Mouse (Mus musculus): ENCODE data around the gene Olfr616. TPM values are rescaled to one million over a fixed set of nuclear protein-coding genes. Genes with fewer than 3 reads are reported as not detected.
"Not testable (repeated sequence)": the region's sequence is repeated elsewhere in the genome, so short reads cannot be mapped to it uniquely, and the experiment has no call there.

Gene Olfr616
- polyA plus RNA-seq, 1 experiment: not detected

DNA sequence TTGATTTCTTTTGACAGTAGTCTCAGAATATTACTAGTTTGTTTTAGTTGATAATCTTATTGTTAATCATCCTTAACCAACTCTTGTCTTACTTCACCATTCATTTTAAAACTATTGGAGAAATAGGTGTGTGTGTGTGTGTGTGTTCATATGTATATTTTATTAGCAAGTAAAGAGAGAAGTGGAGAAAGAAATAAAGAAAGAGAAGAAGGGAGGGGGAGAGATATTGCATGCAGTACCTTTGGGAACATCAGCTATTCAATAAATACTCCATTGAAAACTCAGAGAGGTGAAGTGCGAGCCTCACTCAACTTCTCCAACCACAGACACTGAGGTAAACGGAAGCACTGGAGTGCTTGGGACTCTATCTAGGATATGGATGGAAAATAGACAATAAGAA, 13.2 kb downstream of the Olfr616 start, which contains the start of gene Olfr615:
Gene Olfr615, plus strand, starts transcription at position 301 of the 400 bp plus-strand sequence.
- TF ChIP-seq EP300 (IDR thresholded peaks at IDR 0.05; ENCODE audit: insufficient read depth, low read depth, low read length) (no peak), POLR2A (IDR thresholded peaks at IDR 0.05; ENCODE audit: insufficient read depth, low read length) (no peak), CTCF (IDR thresholded peaks at IDR 0.05; ENCODE audit: low read depth, low read length) (no peak)
- Histone ChIP-seq H3K9me3 (replicated peaks; ENCODE audit: control insufficient read depth, insufficient read depth, low read length, poor library complexity, severe bottlenecking) (no peaks in the 10 kb centered on the region), H3K4me3 (ENCODE audit: low read depth, low read length) (no peak within 1 kb of the TSS), H3K27me3 (ENCODE audit: control insufficient read depth, insufficient read depth, low read length, poor library complexity, severe bottlenecking) (no peaks in the 10 kb centered on the region), H3K9ac (ENCODE audit: low read depth, poor library complexity, severe bottlenecking) (no peak within 1 kb of the TSS), H3K36me3 (ENCODE audit: control insufficient read depth, insufficient read depth, low read length, poor library complexity, severe bottlenecking) (no peaks in the 10 kb centered on the region), H3K4me1 (ENCODE audit: control insufficient read depth, insufficient read depth, low read length) (no peaks in the 10 kb centered on the region), H3K27ac (ENCODE audit: insufficient read depth, low read length) (no peak within 1 kb of the TSS)

DNA sequence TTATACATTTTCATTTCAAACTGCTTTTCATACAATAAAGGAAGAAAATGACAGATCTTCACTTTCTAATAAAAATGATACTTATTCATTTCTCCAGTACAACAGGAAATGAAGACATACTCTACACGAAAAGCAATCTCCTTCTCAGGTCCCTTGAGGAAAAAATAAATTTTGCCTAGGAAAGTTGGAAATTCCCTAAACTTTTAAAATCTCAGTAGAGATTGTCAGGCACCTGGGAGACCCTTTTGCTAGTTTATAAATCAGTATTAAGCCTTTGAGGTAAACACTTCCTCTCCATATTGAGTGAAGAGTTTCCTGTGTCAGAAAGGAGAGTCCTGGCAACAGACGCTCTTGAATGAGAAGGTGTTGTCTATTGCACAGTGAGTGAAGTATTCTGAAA, 21.2 kb downstream of the Olfr616 start, which contains the start of gene Olfr613:
Gene Olfr613, plus strand, starts transcription at position 301 of the 400 bp plus-strand sequence.
- H3K27me3 ChIP-seq (ENCODE audit: control insufficient read depth, insufficient read depth, low read length, poor library complexity, severe bottlenecking): no peaks in the 10 kb centered on the region
- no peak within 1 kb of the TSS for H3K27ac ChIP-seq (ENCODE audit: insufficient read depth, low read length)
- TF ChIP-seq CTCF (IDR thresholded peaks at IDR 0.05; ENCODE audit: low read depth, low read length) (no peak), POLR2A (IDR thresholded peaks at IDR 0.05; ENCODE audit: insufficient read depth, low read length) (no peak), EP300 (IDR thresholded peaks at IDR 0.05; ENCODE audit: insufficient read depth, low read depth, low read length) (no peak)
- H3K4me1 ChIP-seq (ENCODE audit: control insufficient read depth, insufficient read depth, low read length): no peaks in the 10 kb centered on the region
- H3K36me3 ChIP-seq (ENCODE audit: control insufficient read depth, insufficient read depth, low read length, poor library complexity, severe bottlenecking): no peaks in the 10 kb centered on the region
- no peak within 1 kb of the TSS for H3K9ac ChIP-seq (ENCODE audit: low read depth, poor library complexity, severe bottlenecking)
- no peaks in the 10 kb centered on the region for H3K9me3 ChIP-seq (replicated peaks; ENCODE audit: control insufficient read depth, insufficient read depth, low read length, poor library complexity, severe bottlenecking)
- H3K4me3 ChIP-seq (ENCODE audit: low read depth, low read length): no peak within 1 kb of the TSS

DNA sequence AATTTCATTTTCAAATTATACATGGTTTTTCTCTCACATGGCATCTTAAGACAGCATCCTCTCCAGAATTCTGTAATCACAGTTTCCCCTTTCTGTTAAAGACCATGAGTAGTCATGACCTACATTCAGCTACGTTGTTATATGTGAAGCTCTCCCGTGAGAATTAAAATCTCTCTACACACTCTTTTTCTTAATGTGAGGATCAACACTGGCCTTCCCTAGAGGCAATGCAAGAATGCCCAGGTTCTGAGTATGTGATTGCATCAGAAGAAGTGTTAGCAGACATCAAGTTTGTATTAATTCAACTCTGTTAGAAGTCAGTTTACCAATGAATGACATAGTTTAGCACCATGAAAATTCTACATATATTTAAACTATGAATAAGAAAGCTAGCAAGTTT, 26.3 kb downstream of the Olfr616 start, which contains the start of gene Olfr612:
Gene Olfr612, minus strand, starts transcription at position 101 of the 400 bp plus-strand sequence.
- H3K27ac ChIP-seq (ENCODE audit: insufficient read depth, low read length); H3K4me1 ChIP-seq (ENCODE audit: control insufficient read depth, insufficient read depth, low read length); H3K36me3 ChIP-seq (ENCODE audit: control insufficient read depth, insufficient read depth, low read length, poor library complexity, severe bottlenecking); H3K4me3 ChIP-seq (ENCODE audit: low read depth, low read length); H3K9ac ChIP-seq (ENCODE audit: low read depth, poor library complexity, severe bottlenecking); H3K9me3 ChIP-seq (replicated peaks; ENCODE audit: control insufficient read depth, insufficient read depth, low read length, poor library complexity, severe bottlenecking); H3K27me3 ChIP-seq (ENCODE audit: control insufficient read depth, insufficient read depth, low read length, poor library complexity, severe bottlenecking): not testable (repeated sequence)

DNA sequence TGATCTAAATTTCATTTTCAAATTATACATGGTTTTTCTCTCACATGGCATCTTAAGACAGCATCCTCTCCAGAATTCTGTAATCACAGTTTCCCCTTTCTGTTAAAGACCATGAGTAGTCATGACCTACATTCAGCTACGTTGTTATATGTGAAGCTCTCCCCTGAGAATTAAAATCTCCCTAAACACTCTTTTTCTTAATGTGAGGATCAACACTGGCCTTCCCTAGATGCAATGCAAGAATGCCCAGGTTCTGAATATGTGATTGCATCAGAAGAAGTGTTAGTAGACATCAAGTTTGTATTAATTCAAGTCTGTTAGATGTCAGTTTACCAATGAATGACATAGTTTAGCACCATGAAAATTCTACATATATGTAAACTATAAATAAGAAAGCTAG, 48.2 kb downstream of the Olfr616 start, which contains the start of gene Olfr611:
Gene Olfr611, minus strand, starts transcription at position 101 of the 400 bp plus-strand sequence.
- H3K4me3 ChIP-seq (ENCODE audit: low read depth, low read length); H3K27me3 ChIP-seq (ENCODE audit: control insufficient read depth, insufficient read depth, low read length, poor library complexity, severe bottlenecking); H3K9me3 ChIP-seq (replicated peaks; ENCODE audit: control insufficient read depth, insufficient read depth, low read length, poor library complexity, severe bottlenecking); H3K4me1 ChIP-seq (ENCODE audit: control insufficient read depth, insufficient read depth, low read length); H3K9ac ChIP-seq (ENCODE audit: low read depth, poor library complexity, severe bottlenecking); H3K27ac ChIP-seq (ENCODE audit: insufficient read depth, low read length); H3K36me3 ChIP-seq (ENCODE audit: control insufficient read depth, insufficient read depth, low read length, poor library complexity, severe bottlenecking): not testable (repeated sequence)

Other genes starting within 250 kb of the Olfr616 start
- not detected in 2 replicates for gene Olfr598, start 245.6 kb downstream of the Olfr616 start, polyA plus RNA-seq (2011; ENCODE audit: insufficient read depth, insufficient read length, low read depth, missing spikeins)
- gene Olfr599, start 233.2 kb downstream of the Olfr616 start, polyA plus RNA-seq (2011; ENCODE audit: insufficient read depth, insufficient read length, low read depth, missing spikeins): not detected in 2 replicates
- gene Olfr600, start 219.5 kb downstream of the Olfr616 start, polyA plus RNA-seq (2011; ENCODE audit: insufficient read depth, insufficient read length, low read depth, missing spikeins): not detected in 2 replicates
- gene Olfr601, start 206.5 kb downstream of the Olfr616 start, polyA plus RNA-seq (2011; ENCODE audit: insufficient read depth, insufficient read length, low read depth, missing spikeins): not detected in 2 replicates
- not detected in 2 replicates for gene Olfr603, start 183.0 kb downstream of the Olfr616 start, polyA plus RNA-seq (2011; ENCODE audit: insufficient read depth, insufficient read length, low read depth, missing spikeins)
- gene Usp17lc, start 154.1 kb downstream of the Olfr616 start, polyA plus RNA-seq (2011; ENCODE audit: insufficient read depth, insufficient read length, low read depth, missing spikeins): not detected in 2 replicates
- gene Olfr605, start 123.7 kb downstream of the Olfr616 start, polyA plus RNA-seq (2011; ENCODE audit: insufficient read depth, insufficient read length, low read depth, missing spikeins): not detected in 2 replicates
- not detected in 2 replicates for gene Olfr606, start 120.1 kb downstream of the Olfr616 start, polyA plus RNA-seq (2011; ENCODE audit: insufficient read depth, insufficient read length, low read depth, missing spikeins)
- 0.13 TPM in 1 of 2 replicates, not detected in the other for gene Olfr607, start 105.0 kb downstream of the Olfr616 start, polyA plus RNA-seq (2011; ENCODE audit: insufficient read depth, insufficient read length, low read depth, missing spikeins)
- gene Olfr608, start 99.3 kb downstream of the Olfr616 start, polyA plus RNA-seq (2011; ENCODE audit: insufficient read depth, insufficient read length, low read depth, missing spikeins): not detected in 2 replicates
- not detected in 2 replicates for gene Olfr609, start 71.1 kb downstream of the Olfr616 start, polyA plus RNA-seq (2011; ENCODE audit: insufficient read depth, insufficient read length, low read depth, missing spikeins)
- not detected in 2 replicates for gene Olfr610, start 57.0 kb downstream of the Olfr616 start, polyA plus RNA-seq (2011; ENCODE audit: insufficient read depth, insufficient read length, low read depth, missing spikeins)
- gene Olfr611, start 48.3 kb downstream of the Olfr616 start, polyA plus RNA-seq (2011; ENCODE audit: insufficient read depth, insufficient read length, low read depth, missing spikeins): not detected in 2 replicates
- not detected in 2 replicates for gene Olfr612, start 26.4 kb downstream of the Olfr616 start, polyA plus RNA-seq (2011; ENCODE audit: insufficient read depth, insufficient read length, low read depth, missing spikeins)
- not detected in 2 replicates for gene Olfr613, start 21.1 kb downstream of the Olfr616 start, polyA plus RNA-seq (2011; ENCODE audit: insufficient read depth, insufficient read length, low read depth, missing spikeins)
- gene Olfr615, start 13.1 kb downstream of the Olfr616 start, polyA plus RNA-seq (2011; ENCODE audit: insufficient read depth, insufficient read length, low read depth, missing spikeins): not detected in 2 replicates
- gene Olfr617, start 3.9 kb upstream of the Olfr616 start, polyA plus RNA-seq (2011; ENCODE audit: insufficient read depth, insufficient read length, low read depth, missing spikeins): not detected in 2 replicates
- not detected in 2 replicates for gene Olfr618, start 21.0 kb upstream of the Olfr616 start, polyA plus RNA-seq (2011; ENCODE audit: insufficient read depth, insufficient read length, low read depth, missing spikeins)
- not detected in 2 replicates for gene Olfr619, start 31.4 kb upstream of the Olfr616 start, polyA plus RNA-seq (2011; ENCODE audit: insufficient read depth, insufficient read length, low read depth, missing spikeins)
- gene Olfr620, start 43.4 kb upstream of the Olfr616 start, polyA plus RNA-seq (2011; ENCODE audit: insufficient read depth, insufficient read length, low read depth, missing spikeins): not detected in 2 replicates
- gene Olfr622, start 73.6 kb upstream of the Olfr616 start, polyA plus RNA-seq (2011; ENCODE audit: insufficient read depth, insufficient read length, low read depth, missing spikeins): not detected in 2 replicates
- not detected in 2 replicates for gene Olfr623, start 94.6 kb upstream of the Olfr616 start, polyA plus RNA-seq (2011; ENCODE audit: insufficient read depth, insufficient read length, low read depth, missing spikeins)
- gene Olfr624, start 102.0 kb upstream of the Olfr616 start, polyA plus RNA-seq (2011; ENCODE audit: insufficient read depth, insufficient read length, low read depth, missing spikeins): 0.13 TPM in 1 of 2 replicates, not detected in the other
- gene Olfr625-ps1, start 113.6 kb upstream of the Olfr616 start, polyA plus RNA-seq (2011; ENCODE audit: insufficient read depth, insufficient read length, low read depth, missing spikeins): not detected in 2 replicates
- 0.16 TPM in 1 of 2 replicates, not detected in the other for gene Olfr243, start 145.5 kb upstream of the Olfr616 start, polyA plus RNA-seq (2011; ENCODE audit: insufficient read depth, insufficient read length, low read depth, missing spikeins)
- gene Olfr628, start 161.2 kb upstream of the Olfr616 start, polyA plus RNA-seq (2011; ENCODE audit: insufficient read depth, insufficient read length, low read depth, missing spikeins): not detected in 2 replicates
- not detected in 2 replicates for gene Olfr629, start 175.8 kb upstream of the Olfr616 start, polyA plus RNA-seq (2011; ENCODE audit: insufficient read depth, insufficient read length, low read depth, missing spikeins)
- not detected in 2 replicates for gene Olfr630, start 188.2 kb upstream of the Olfr616 start, polyA plus RNA-seq (2011; ENCODE audit: insufficient read depth, insufficient read length, low read depth, missing spikeins)
- gene Olfr69, start 202.5 kb upstream of the Olfr616 start, polyA plus RNA-seq (2011; ENCODE audit: insufficient read depth, insufficient read length, low read depth, missing spikeins): not detected in 2 replicates
- gene Olfr68, start 210.6 kb upstream of the Olfr616 start, polyA plus RNA-seq (2011; ENCODE audit: insufficient read depth, insufficient read length, low read depth, missing spikeins): not detected in 2 replicates
- gene Olfr67, start 222.7 kb upstream of the Olfr616 start, polyA plus RNA-seq (2011; ENCODE audit: insufficient read depth, insufficient read length, low read depth, missing spikeins): not detected in 2 replicates
- 1.2 and 2.2 TPM in 2 replicates for gene Hbb-bt, start 244.9 kb upstream of the Olfr616 start, polyA plus RNA-seq (2011; ENCODE audit: insufficient read depth, insufficient read length, low read depth, missing spikeins)